Mouse (Mus musculus) thymus, postnatal 14 days (tissue): ENCODE measurements at regions not wholly inside any gene's neighbourhood (a gene's known extent, or its start where the extent isn't known, plus 50 kb on each side); places are given as distances from the start of the nearest gene placed in this dataset.

Experiments
- DNase-seq: peaks from one replicate; pipeline ENCODE4 v3.0.0; 2021

GRCm38 (mm10) chr17:3248875-3249274 is 77.5 kb upstream of the Tiam2 start:
- DNase-seq = no peak

GRCm38 (mm10) chr17:3249320-3249719 is 77.1 kb upstream of the Tiam2 start:
- DNase-seq = no peak

GRCm38 (mm10) chr17:3251176-3251575 is 75.2 kb upstream of the Tiam2 start:
- DNase-seq = no peak

DNA sequence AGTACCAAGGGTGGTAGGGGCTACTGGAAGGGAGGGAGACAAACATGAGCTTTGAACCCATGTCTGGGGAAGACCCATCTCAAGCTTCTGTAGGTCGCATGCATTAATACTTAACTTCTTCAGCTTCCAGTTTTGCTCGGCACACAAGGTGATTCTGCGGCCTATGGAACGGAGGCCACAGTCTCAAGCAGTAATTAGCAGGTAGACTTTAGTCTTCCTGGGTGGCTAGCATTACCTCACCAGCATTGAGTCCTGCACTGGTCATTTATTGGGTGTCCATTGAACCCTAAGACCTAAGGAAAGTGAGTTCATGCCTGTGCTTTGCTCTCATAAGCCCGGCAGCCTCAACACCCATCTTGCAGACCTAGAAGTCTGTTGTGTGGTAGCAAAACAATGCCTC is 74.4 kb upstream of the Tiam2 start:
- DNase-seq = no peak

DNA sequence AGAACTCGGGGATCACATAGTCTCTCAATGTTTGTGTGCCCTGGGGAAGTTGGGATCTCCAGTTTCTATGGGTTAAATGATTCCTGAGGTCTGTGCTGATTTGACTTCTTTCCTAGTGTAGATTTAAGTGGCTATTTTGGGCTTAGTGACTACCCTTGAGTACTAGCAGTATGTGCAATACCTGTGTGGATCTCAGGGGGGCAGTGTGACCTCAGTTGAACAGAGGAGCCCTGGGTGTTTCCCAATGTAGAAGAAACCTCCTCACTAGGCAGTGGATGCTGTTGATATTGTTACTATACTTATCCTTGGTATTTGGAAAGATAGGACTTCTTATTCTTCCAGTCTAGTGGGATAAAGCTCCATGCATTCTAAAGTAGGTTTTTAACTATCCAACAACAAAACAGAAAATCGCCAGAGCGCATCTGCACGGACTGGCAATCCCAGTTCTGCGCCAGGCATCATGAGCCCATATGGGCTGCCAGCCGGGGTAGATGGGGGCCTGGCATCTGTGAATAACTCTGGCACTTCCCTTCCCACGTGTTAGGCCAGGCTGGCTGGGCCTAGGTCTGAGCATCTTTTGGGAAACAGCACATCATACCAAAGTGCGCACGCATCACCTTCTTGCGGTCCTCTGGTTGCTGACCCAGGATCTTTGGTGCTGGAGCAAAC is 72.7 kb upstream of the Tiam2 start:
- DNase-seq = peak; percentile 52

DNA sequence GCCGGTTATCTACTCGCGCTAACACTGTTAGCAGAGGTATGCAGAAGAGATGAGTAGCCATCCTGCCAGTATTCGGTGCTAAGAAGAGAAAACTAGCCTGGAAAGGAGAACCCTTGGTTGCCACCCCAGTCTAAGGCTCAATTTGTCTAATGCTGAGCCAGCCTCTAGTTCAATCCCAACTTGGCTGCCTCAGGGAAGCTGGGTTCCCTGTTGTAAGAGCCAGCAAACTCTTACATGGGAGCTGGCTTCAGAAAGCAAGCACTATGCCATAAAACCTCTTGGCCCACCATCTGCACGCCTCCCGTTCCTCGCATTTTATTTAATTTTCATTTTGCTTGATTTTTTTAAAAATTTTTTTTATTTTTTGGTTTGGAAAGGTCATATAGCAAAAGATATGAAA is 69.6 kb upstream of the Tiam2 start:
- no peak for DNase-seq

DNA sequence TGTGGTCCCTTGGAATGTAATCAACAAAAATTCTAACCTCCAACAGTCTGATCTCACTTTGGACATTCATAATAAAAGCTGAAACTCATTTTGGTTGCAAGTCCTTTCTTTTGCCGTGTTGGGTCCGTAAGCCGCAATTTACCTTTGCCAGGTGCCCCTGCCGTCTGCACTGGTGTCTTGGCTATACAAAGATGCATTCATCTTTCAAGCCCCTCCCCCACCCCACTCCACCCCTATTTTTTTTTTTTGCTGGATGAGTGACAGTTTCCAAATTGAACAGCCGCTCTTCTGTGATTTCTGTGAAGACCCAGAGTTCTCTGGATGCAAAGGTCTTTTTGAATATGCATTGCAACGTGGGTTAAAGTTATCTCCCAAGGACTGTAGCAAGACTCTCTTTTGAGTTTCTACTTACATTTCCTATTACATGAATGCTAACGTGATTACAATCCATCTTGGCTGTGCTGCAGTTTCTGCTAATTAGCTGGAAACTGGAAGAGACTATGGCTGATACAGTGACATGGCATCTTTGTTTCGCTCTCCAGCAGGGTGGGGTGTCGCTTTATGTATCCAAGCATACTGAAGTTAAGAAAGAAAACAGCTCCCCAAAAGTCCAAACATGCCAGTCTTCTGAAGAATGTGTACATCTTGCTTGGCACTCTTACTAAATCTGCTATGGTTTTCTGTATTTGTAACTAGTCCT is 67.4 kb upstream of the Tiam2 start:
- no peak for DNase-seq

GRCm38 (mm10) chr17:3260796-3261195 is 65.6 kb upstream of the Tiam2 start:
- no peak for DNase-seq

GRCm38 (mm10) chr17:3273108-3274091 is 53.0 kb upstream of the Tiam2 start:
- DNase-seq = peak; percentile 69

DNA sequence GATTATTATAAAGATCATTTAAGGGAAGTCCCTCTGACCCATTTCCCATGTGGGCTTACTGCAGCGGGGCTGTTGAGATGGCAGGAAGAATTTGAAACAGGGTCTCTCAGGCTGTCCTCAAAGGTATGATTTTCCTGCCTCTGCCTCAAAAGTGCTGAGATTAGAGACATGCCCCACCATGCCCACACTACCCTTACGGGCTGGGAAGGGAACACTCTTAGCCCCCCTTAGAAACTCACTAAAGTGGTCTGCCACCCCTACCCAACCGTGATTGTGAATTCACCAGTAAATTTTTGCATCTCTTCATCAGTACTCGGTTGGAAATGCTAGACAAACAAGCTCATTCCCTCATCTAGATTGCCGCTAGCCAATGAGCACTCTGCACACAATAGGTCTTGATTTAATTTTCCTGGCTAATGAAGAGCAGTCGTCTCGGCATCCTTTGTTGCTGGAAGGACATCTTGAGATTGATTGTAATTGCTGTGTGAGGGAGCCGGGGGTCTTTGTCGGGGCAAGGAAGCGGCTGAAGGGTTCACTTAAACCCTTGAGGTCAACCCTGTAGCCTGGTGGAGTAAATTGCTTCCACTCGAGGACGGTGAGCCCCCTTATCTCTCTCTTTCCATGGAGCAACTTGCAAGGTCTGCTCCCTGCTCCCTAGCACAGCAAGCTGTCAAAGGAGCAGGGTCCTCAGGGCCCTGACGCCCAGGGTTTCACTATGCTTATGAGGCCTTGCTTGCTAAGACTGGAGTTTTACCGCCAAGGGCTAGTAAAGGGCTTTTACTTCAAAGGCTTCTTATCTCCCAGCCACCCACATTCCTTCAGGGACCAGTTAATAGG is 51.7 kb upstream of the Tiam2 start:
- no peak for DNase-seq
